Mouse (Mus musculus) left cerebral cortex, postnatal 36 days (tissue): ENCODE measurements around the gene Dnajc14. TPM values are rescaled to one million over a fixed set of nuclear protein-coding genes. Genes with fewer than 3 reads are reported as not detected.
"Not testable (repeated sequence)": the region's sequence is repeated elsewhere in the genome, so short reads cannot be mapped to it uniquely, and the experiment has no call there.

Source experiments
- DNase-seq, 2 experiments: peaks; one replicate each; pipeline ENCODE4 v3.0.0; 2021 to 2022; ENCODE audit warnings: low spot score in 2 of 2, mixed read lengths in 1 of 2
- intact Hi-C: fragments of 180-260 bp; cut with DNase I; formaldehyde crosslinking; loops from one replicate; pipeline ENCODE4 v1.15.1; 2025
- total RNA-seq, 2 experiments: library from RNA; stranded (reverse); gene quantifications; 2 replicates each; pipeline ENCODE4 v1.2.3; 2021

Dnajc14 gene
- total RNA-seq, 2 experiments from 2014 or later, result 65.0 to 66.9 TPM

- intact Hi-C loops, result no loop called here
- DNase-seq, result no peak
Observed at GRCm38 (mm10) chr10:128817033-128817432, 13.2 kb downstream of the Dnajc14 start, which contains the start of gene Sarnp. Sarnp (plus strand) TSS chr10:128817333.

- DNase-seq, result no peak
- intact Hi-C loops, result no loop called here
Observed at GRCm38 (mm10) chr10:128820217-128820616, 16.4 kb downstream of the Dnajc14 start.

- DNase-seq, result peak; percentile 99
- intact Hi-C loops, result loop anchor here (1.0 kb wide), 1 partner anchor 16 kb away; no protein-coding TSS in a partner anchor
Observed at GRCm38 (mm10) chr10:128821358-128822056, 17.6 kb downstream of the Dnajc14 start, which contains the start of gene Ormdl2. Ormdl2 (minus strand) TSS chr10:128821645.

DNA sequence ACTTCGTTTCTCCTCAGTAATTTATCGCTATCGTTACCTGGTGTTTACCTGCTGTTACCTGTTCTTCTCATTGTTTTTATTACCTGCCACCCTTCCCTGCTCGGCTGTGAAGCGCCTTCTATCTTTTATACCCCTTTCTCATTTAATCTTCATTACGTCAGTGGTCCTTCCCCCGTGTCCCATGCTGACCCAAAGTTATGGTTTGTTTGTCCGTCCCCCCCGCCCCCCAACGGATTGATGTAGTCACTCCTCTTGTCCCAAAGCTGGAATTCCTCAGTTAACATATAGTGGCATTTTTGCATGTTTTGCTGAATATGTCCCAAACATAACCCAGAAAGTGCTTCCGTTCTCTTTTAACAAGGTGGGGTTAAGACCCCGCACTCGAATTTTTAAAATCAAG is 18.3 kb downstream of the Dnajc14 start:
- DNase-seq, result no peak
- intact Hi-C loops, result no loop called here

DNA sequence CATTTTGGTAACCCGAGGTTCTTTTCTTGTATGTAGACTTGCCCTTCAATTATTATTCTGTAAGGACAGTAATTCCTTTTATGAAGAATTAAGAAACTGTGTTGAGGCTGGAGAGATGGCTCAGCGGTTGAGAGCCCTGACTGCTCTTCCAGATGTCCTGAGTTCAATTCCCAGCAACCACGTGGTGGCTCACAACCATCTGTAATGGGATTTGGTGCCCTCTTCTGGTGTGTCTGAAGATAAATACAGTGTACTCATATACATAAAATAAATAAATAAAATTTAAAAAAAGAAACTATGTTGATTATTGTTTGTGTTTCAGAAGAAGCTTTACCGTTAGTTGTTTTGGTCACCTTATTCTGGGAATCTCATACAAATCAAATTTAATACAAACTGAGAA is 19.2 kb downstream of the Dnajc14 start:
- intact Hi-C loops, DNase-seq: not testable (repeated sequence)

DNA sequence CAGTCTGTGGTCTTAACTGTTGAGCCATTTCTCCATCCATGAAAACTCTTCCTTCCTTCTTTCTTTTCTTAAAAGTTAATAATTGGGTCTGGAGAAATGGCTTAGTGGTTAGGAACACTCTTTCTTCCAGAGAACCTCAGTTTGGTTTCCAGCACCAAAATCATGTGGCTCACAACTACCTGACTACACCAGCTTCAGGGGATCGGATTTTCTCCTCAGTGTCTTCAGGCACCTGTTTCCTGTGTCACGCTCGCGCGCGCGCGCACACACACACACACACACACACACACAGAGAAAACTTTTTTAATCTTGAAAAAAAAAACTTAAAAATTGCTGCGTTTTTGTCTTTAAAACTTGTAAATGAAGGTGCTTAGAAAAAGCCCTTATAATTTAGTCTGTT is 20.0 kb downstream of the Dnajc14 start:
- DNase-seq, result no peak
- intact Hi-C loops, result no loop called here

- DNase-seq, result no peak
- intact Hi-C loops, result no loop called here
Observed at GRCm38 (mm10) chr10:128837400-128837799, 33.5 kb downstream of the Dnajc14 start.

- DNase-seq, result no peak
- intact Hi-C loops, result no loop called here
Observed at GRCm38 (mm10) chr10:128839434-128839833, 35.6 kb downstream of the Dnajc14 start.

DNA sequence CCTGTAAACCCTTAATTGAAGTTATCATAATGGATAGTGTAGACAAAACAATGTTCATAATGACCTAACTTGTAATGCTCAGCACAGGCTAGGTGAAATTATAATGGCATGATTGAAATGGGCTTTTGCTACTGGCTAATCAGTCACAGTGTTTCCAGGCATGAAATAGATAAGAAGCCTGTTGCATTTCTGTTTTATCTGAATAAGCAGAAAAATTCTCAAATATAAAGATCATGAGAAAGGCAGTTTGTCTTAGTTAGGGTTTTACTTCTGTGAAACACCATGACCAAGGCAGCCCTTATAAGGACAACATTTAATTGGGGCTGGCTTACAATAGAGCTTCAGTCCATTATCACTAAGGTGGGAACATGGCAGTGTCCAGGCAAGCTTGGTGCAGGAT is 36.8 kb downstream of the Dnajc14 start:
- no peak for DNase-seq
- intact Hi-C loops, result no loop called here

DNA sequence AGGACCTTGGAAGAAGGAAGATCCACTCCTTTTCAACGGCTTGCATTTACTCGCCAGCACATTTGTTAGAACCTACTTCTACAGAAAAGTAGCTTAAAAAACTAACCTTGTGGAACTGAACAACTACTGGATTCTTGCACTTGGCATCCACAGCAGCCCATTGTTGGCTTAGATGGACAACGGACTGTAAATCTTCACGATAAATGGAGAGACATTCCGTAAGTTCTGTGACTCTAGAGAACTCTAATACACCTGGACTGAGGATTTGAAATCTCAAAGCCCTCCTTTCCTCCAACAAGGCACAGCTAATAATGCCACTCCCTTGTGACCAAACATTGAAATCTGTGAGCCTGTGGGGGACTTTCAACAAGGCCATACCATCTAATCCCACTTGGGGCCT is 39.4 kb downstream of the Dnajc14 start:
- intact Hi-C loops, result no loop called here
- DNase-seq, result no peak

DNA sequence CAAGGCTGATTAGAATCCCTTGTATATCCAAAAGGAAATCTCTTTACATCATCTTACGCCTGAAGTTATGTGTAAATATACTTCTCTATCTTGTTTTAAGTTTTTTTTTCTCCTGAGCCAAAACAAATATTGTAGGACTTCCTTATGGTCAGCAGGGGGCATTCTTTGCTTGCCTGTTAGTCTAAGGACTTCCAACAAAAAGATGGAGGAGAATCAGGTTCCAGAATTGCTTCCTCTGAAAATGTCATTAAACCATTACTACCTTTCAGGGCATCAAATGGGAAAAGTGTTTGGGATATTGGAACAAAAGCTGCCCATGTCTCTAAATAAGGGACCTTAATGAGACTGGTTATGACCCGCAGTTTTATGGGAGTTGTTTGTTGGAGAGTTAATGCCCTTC is 41.7 kb downstream of the Dnajc14 start:
- intact Hi-C loops, result loop anchor here (1.0 to 5.0 kb wide), 2 partner anchors 50 to 132 kb away; no protein-coding TSS in a partner anchor
- no peak for DNase-seq

DNA sequence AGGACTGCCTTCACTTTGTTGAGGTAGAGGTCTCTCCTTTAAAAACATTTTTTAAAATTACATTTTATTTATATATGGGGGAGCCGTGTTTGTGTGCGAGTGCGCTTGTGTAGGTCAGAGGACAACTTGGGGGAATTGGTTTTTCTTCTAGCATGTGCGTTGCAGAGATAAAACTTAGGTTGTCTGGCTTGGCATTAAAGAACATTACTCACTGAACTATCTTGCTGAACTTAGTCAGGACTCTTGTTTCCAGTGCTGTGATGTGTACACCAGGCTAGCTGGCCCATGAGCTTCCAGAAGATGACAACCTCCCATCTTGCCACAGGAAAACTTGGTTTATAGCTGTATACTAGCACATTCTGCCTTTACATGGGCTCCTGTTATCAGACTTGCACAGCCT is 42.8 kb downstream of the Dnajc14 start:
- DNase-seq, result no peak
- intact Hi-C loops, result loop anchor here (5.0 kb wide), 1 partner anchor 131 kb away; no protein-coding TSS in a partner anchor

GRCm38 (mm10) chr10:128848426-128848825 is 44.6 kb downstream of the Dnajc14 start:
- intact Hi-C loops, result loop anchor here (5.0 kb wide), 1 partner anchor 129 kb away; no protein-coding TSS in a partner anchor
- DNase-seq, result no peak

DNA sequence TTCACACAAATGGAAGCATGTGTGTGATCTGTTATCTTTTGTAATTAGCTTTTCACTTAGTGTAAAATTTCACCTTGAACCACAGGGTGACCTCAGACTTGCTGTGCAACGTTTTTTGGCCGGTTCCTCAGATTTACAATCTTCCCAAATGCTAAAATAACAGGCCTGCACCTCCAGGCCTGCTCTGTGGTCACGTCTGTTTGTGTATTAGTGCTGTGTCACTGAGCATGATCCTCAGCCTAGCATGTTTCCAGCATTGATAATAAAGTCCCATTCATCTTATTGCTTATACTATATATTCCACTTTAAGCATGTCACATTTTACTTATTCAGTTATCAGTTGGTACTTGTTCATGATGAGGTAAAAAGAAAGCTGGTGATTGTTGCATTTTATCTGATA is 46.5 kb downstream of the Dnajc14 start:
- no peak for DNase-seq
- intact Hi-C loops, result no loop called here

DNA sequence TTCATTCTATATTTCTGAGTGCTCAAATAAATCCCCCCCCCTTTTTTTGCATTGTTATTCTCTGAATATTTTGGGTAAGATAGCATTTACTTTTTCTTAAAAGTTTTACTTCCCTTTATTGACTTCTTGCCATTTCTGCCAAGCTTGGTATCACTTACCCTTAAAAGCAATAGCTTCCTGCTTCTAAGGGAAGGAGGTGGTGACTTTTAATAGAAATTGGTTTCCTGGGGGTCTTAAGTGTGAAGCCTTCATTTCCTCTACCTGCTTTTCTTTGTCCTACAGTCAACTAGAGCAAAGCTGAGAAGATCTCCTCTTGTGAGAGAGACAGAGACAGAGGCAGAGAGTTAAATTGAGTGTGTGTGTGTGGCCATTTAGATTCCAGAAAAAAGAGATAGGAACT is 57.3 kb downstream of the Dnajc14 start:
- intact Hi-C loops, result no loop called here

GRCm38 (mm10) chr10:128866042-128866441 is 62.2 kb downstream of the Dnajc14 start:
- intact Hi-C loops, result no loop called here
- DNase-seq, result no peak

More for the DNA sequence above, 57.3 kb downstream of the Dnajc14 start:
- DNase-seq, result no peak

DNA sequence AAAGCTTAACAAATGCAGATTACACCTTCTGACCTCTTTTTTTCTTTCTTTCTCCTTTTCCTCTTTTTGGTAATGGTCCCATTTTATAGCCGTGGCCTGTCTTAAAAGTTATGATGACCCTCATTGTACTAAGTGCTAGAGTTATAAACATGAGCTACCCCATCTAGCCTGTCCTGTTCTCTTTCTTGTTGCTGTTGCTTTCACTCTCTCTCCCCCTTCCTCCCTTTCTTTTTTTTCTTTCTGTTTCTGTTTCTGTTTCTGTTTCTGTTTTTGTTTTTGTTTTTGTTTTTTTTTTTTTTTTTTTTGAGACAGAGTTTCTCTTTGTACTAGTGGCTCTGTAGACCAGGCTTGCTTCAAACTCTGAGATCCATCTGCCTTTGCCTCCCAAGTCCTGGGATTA is 62.7 kb downstream of the Dnajc14 start:
- intact Hi-C loops, result no loop called here
- DNase-seq, result no peak

Other genes starting within 250 kb of the Dnajc14 start
- gene Pa2g4, start 238.1 kb upstream of the Dnajc14 start, total RNA-seq, result 10 to 100 TPM; 58.2 to 59.3 TPM
- 1 to 10 TPM; 6.5 to 9.4 TPM for gene Erbb3, start 214.4 kb upstream of the Dnajc14 start, total RNA-seq
- 100 to 1,000 TPM; 245 to 252 TPM for gene Rps26, start 177.3 kb upstream of the Dnajc14 start, total RNA-seq
- 10 to 100 TPM; 10.2 to 19.0 TPM for gene Ikzf4, start 158.1 kb upstream of the Dnajc14 start, total RNA-seq
- gene Suox, start 130.0 kb upstream of the Dnajc14 start, total RNA-seq, result 10 to 100 TPM; 12.0 to 12.6 TPM
- gene Rab5b, start 107.8 kb upstream of the Dnajc14 start, total RNA-seq, result 100 to 1,000 TPM; 129 to 134 TPM
- gene Pmel, start 99.9 kb upstream of the Dnajc14 start, total RNA-seq, result under 1 TPM; 0.48 to 0.79 TPM
- gene Cdk2, start 99.0 kb upstream of the Dnajc14 start, total RNA-seq, result 1 to 10 TPM; 2.1 to 2.6 TPM
- 1 to 10 TPM; 5.6 to 7.8 TPM for gene Dgka, start 59.2 kb upstream of the Dnajc14 start, total RNA-seq
- 10 to 100 TPM; 27.7 to 31.8 TPM for gene Pym1, start 56.2 kb upstream of the Dnajc14 start, total RNA-seq
- under 1 TPM; 0.50 to 0.76 TPM for gene Mmp19, start 13.2 kb upstream of the Dnajc14 start, total RNA-seq
- 1 to 10 TPM; 8.4 to 8.5 TPM for gene Tmem198b, start 308 bp downstream of the Dnajc14 start, total RNA-seq
- 10 to 100 TPM; 32.9 to 40.9 TPM for gene Sarnp, start 13.3 kb downstream of the Dnajc14 start, total RNA-seq
- 1 to 10 TPM; 7.1 to 7.7 TPM for gene Ormdl2, start 17.6 kb downstream of the Dnajc14 start, total RNA-seq
- gene Gdf11, start 87.7 kb downstream of the Dnajc14 start, total RNA-seq, result 10 to 100 TPM; 12.6 to 14.7 TPM
- 10 to 100 TPM; 59.5 to 64.6 TPM for gene Cd63, start 96.9 kb downstream of the Dnajc14 start, total RNA-seq
- gene Rdh5, start 118.8 kb downstream of the Dnajc14 start, total RNA-seq, result 1 to 10 TPM; 6.7 to 7.0 TPM
- gene Bloc1s1, start 120.0 kb downstream of the Dnajc14 start, total RNA-seq, result 10 to 100 TPM; 85.2 to 95.4 TPM
- gene Itga7, start 129.8 kb downstream of the Dnajc14 start, total RNA-seq, result 10 to 100 TPM; 13.0 to 16.5 TPM
- not detected for gene Mettl7b, start 156.9 kb downstream of the Dnajc14 start, total RNA-seq
- gene Olfr9, start 185.4 kb downstream of the Dnajc14 start, total RNA-seq, result not detected
- gene Olfr763, start 206.7 kb downstream of the Dnajc14 start, total RNA-seq, result not detected
- gene Olfr764-ps1, start 235.8 kb downstream of the Dnajc14 start, total RNA-seq, result not detected
- gene Olfr765, start 245.9 kb downstream of the Dnajc14 start, total RNA-seq, result not detected